In the genomic region with DNA sequence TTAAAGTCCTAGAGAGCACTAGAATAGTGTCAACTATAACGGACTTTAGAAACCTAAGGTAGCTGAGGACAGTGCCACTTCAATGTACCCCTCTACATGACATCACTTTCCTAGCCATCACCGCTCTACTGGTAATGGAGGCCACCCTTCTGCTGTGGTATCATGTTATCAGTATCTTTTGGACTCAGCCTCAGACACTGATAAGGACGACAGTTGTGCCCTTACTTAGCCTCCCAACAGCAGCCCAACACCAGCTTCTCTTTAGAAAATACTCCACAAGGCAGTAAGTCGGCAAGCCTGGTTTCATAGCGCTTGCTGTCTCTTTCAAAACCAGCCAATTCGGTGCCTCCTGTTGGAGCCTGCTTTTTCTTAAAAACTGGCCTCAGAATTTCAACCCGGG, we compare ENCODE assay signal across 11 mouse cellular contexts. TPM values are rescaled to one million over a fixed set of nuclear protein-coding genes. Genes with fewer than 3 reads are reported as not detected.
DNase-seq lines count a peak whose midpoint lies in the region; ATAC-seq and TF ChIP-seq lines count a peak whose summit lies in the region.
"Had no signal": no experiment of that assay in that cellular context is flagged by ENCODE, and none has a peak within 500 bp of the region (broad histone marks: within the 10 kb centered on the region; RNA-seq: fewer than 3 reads in every experiment).

No protein-coding gene starts in this region.

- TF ChIP-seq EP300 in MEL (IDR thresholded peaks at IDR 0.05; ENCODE audit: low read depth in 1 of 2, low read length in 2 of 2): peak; percentile 62 to 82; a peak in 3 of 4 replicates

- H3K4me1 ChIP-seq in heart, embryonic 13.5 days: peaks cover 15% of the 10 kb centered on the region
- H3K4me1 ChIP-seq in MEL (ENCODE audit: control insufficient read depth in 1 of 2, insufficient read depth in 2 of 2, low read length in 2 of 2): peaks cover 6 to 10% of the 10 kb centered on the region in 2 experiments
- peaks cover 31% of the 10 kb centered on the region for H3K4me1 ChIP-seq in hindbrain, embryonic 13.5 days (replicated peaks)
- H3K4me1 ChIP-seq in midbrain, embryonic 11.5 days (ENCODE audit: control insufficient read depth, insufficient read depth, low read length): peaks cover 6% of the 10 kb centered on the region

- no peaks in the 10 kb centered on the region for H3K9me3 ChIP-seq in heart, embryonic 13.5 days
- H3K9me3 ChIP-seq in MEL (replicated peaks; ENCODE audit: insufficient read depth, low read length): no peaks in the 10 kb centered on the region
- H3K9me3 ChIP-seq in hindbrain, embryonic 13.5 days: no peaks in the 10 kb centered on the region
- H3K9me3 ChIP-seq in midbrain, embryonic 11.5 days (ENCODE audit: control insufficient read depth, low read length): no peaks in the 10 kb centered on the region

- TF ChIP-seq POLR2A in MEL (IDR thresholded peaks at IDR 0.05; ENCODE audit: control insufficient read depth in 1 of 2, insufficient read depth in 1 of 2, low read depth in 1 of 2, low read length in 2 of 2, poor library complexity in 1 of 2): no peak

- peak overlapping the region; percentile 60 for H3K4me3 ChIP-seq in heart, embryonic 13.5 days
- H3K4me3 ChIP-seq in MEL (ENCODE audit: control insufficient read depth in 1 of 2, insufficient read depth in 1 of 2, low read depth in 2 of 2, low read length in 2 of 2): no peak overlapping the region
- H3K4me3 ChIP-seq in hindbrain, embryonic 13.5 days: peak overlapping the region; percentile 66
- H3K4me3 ChIP-seq in midbrain, embryonic 11.5 days (ENCODE audit: low read depth, low read length): no peak overlapping the region

- no peak for TF ChIP-seq RAD21 in MEL (IDR thresholded peaks at IDR 0.05; ENCODE audit: low read depth, low read length)

- H3K36me3 ChIP-seq in heart, embryonic 13.5 days: no peaks in the 10 kb centered on the region
- peaks cover 0 to 9% of the 10 kb centered on the region in 2 experiments; a peak in 2 of 4 replicates for H3K36me3 ChIP-seq in MEL (ENCODE audit: control insufficient read depth in 1 of 2, insufficient read depth in 2 of 2, low read length in 2 of 2)
- peaks cover 6% of the 10 kb centered on the region; the same call in 1 of the 2 replicates for H3K36me3 ChIP-seq in hindbrain, embryonic 13.5 days
- no peaks in the 10 kb centered on the region for H3K36me3 ChIP-seq in midbrain, embryonic 11.5 days (ENCODE audit: control insufficient read depth, insufficient read depth, low read length)

- no peak for DNase-seq in heart, adult 8-10 months (ENCODE audit: low spot score)
- DNase-seq in MEL (ENCODE audit: low read depth, low spot score): peak; percentile 32
- DNase-seq in midbrain, embryonic 11.5 days (ENCODE audit: low spot score, missing footprints): peak; percentile 90
- no peak for DNase-seq in B cell, adult 2 months
- no peak for DNase-seq in layer of hippocampus, postnatal 14 days (ENCODE audit: low spot score in 2 of 2)
- no peak for DNase-seq in left cerebral cortex, adult 18-20 months (ENCODE audit: low spot score in 2 of 2)
- DNase-seq: thymus, postnatal 14 days had no signal

- TF ChIP-seq CTCF in MEL (IDR thresholded peaks at IDR 0.05 in 2 of 3, conservative IDR thresholded peaks at IDR 0.05 in 1 of 3; ENCODE audit: control insufficient read depth in 1 of 3, insufficient read depth in 1 of 3, low read depth in 2 of 3, low read length in 3 of 3, poor library complexity in 1 of 3, severe bottlenecking in 1 of 3): no peak

- H3K79me2 ChIP-seq in MEL (ENCODE audit: control insufficient read depth, insufficient read depth, low read length, poor library complexity): no peaks in the 10 kb centered on the region

- peaks cover 91% of the 10 kb centered on the region for H3K27me3 ChIP-seq in heart, embryonic 13.5 days (replicated peaks)
- no peaks in the 10 kb centered on the region for H3K27me3 ChIP-seq in MEL (ENCODE audit: control insufficient read depth in 1 of 2, insufficient read depth in 2 of 2, low read length in 2 of 2)
- H3K27me3 ChIP-seq in hindbrain, embryonic 13.5 days: peaks cover 90% of the 10 kb centered on the region
- H3K27me3 ChIP-seq in midbrain, embryonic 11.5 days (ENCODE audit: control insufficient read depth, insufficient read depth, low read length): peaks cover 64% of the 10 kb centered on the region

- H3K9ac ChIP-seq in heart, embryonic 13.5 days: no peak overlapping the region; the same call in 1 of the 2 replicates
- no peak overlapping the region for H3K9ac ChIP-seq in MEL (ENCODE audit: control insufficient read depth, low read depth, low read length, poor library complexity, severe bottlenecking)
- peak overlapping the region; percentile 89 for H3K9ac ChIP-seq in hindbrain, embryonic 13.5 days
- no peak overlapping the region for H3K9ac ChIP-seq in midbrain, embryonic 11.5 days (ENCODE audit: low read length)

- H3K27ac ChIP-seq in heart, embryonic 13.5 days (replicated peaks): no peak overlapping the region
- H3K27ac ChIP-seq in MEL (ENCODE audit: control insufficient read depth, low read depth, low read length): peak overlapping the region; percentile 22; the same call in 1 of the 2 replicates
- H3K27ac ChIP-seq in hindbrain, embryonic 13.5 days: peak overlapping the region; percentile 94
- no peak overlapping the region for H3K27ac ChIP-seq in midbrain, embryonic 11.5 days (ENCODE audit: low read depth, low read length)

- 41% methylated on average over 7 of the region's 7 CpGs for WGBS in heart, embryonic 13.5 days
- 51% methylated on average over 7 of the region's 7 CpGs for WGBS in hindbrain, embryonic 13.5 days
- WGBS in midbrain, embryonic 11.5 days: 55% methylated on average over 7 of the region's 7 CpGs

- ATAC-seq in heart, embryonic 13.5 days (ENCODE audit: extremely low read depth, insufficient number of reproducible peaks, low FRiP score, low TSS enrichment): no peak
- no peak for ATAC-seq in hindbrain, embryonic 13.5 days (ENCODE audit: low FRiP score)
- no peak for ATAC-seq in midbrain, embryonic 11.5 days (ENCODE audit: low FRiP score)

- peak overlapping the region; percentile 99 for H3K4me2 ChIP-seq in heart, embryonic 13.5 days
- peak overlapping the region; percentile 77 for H3K4me2 ChIP-seq in hindbrain, embryonic 13.5 days
- peak overlapping the region; percentile 59 for H3K4me2 ChIP-seq in midbrain, embryonic 11.5 days

RNA-seq across cellular contexts. Expression of a gene that starts 1.6 kb away (rescaled TPM):
- not detected in 2 replicates for polyA plus RNA-seq in heart, embryonic 13.5 days (2015; fragmentation: Nextera tagmentation; extraction: Ambion mirVana)
- total RNA-seq in heart, adult 8-10 months (2022): not detected
- total RNA-seq in MEL (2012; rRNA removed): not detected in 2 replicates
- polyA plus RNA-seq in MEL (2012; ENCODE audit: insufficient read depth in 1 of 2, insufficient read length in 2 of 2, low read depth in 1 of 2, low replicate concordance in 2 of 2, missing spikeins in 1 of 2): under 1 TPM in 1 of 2 experiments, not detected in 1; 0.06 TPM
- 2.1 and 2.2 TPM in 2 replicates for polyA plus RNA-seq in hindbrain, embryonic 13.5 days (2015; fragmentation: Nextera tagmentation; extraction: Ambion mirVana)
- polyA plus RNA-seq in midbrain, embryonic 11.5 days (2014; fragmentation: Nextera tagmentation; extraction: Ambion mirVana): 0.21 and 0.37 TPM in 2 replicates
- 1 to 10 TPM; 5.8 to 6.3 TPM for total RNA-seq in layer of hippocampus, postnatal 14 days (2021)
- total RNA-seq in left cerebral cortex, adult 18-20 months (2021): 1 to 10 TPM; 2.9 to 3.6 TPM
- polyA plus RNA-seq: C2C12; gonadal fat pad, adult 2 months had no signal

RNA-seq across cellular contexts. Expression of a gene that starts 3.6 kb away (rescaled TPM):
- 1.1 and 1.8 TPM in 2 replicates for polyA plus RNA-seq in heart, embryonic 13.5 days (2015; fragmentation: Nextera tagmentation; extraction: Ambion mirVana)
- total RNA-seq in heart, adult 8-10 months (2022): 1 to 10 TPM; 1.3 to 2.3 (median 1.9) TPM
- 2.0 and 2.4 TPM in 2 replicates for total RNA-seq in MEL (2012; rRNA removed)
- 1 to 10 TPM in 1 of 2 experiments, not detected in 1; 3.6 TPM for polyA plus RNA-seq in MEL (2012; ENCODE audit: insufficient read depth in 1 of 2, insufficient read length in 2 of 2, low read depth in 1 of 2, low replicate concordance in 2 of 2, missing spikeins in 1 of 2)
- polyA plus RNA-seq in hindbrain, embryonic 13.5 days (2015; fragmentation: Nextera tagmentation; extraction: Ambion mirVana): 4.5 and 4.8 TPM in 2 replicates
- 2.2 and 2.3 TPM in 2 replicates for polyA plus RNA-seq in midbrain, embryonic 11.5 days (2014; fragmentation: Nextera tagmentation; extraction: Ambion mirVana)
- total RNA-seq in layer of hippocampus, postnatal 14 days (2021): 10 to 100 TPM; 12.9 to 13.8 TPM
- 1 to 10 TPM; 8.9 to 9.1 TPM for total RNA-seq in left cerebral cortex, adult 18-20 months (2021)

RNA-seq across cellular contexts. Expression of a gene that starts 37.5 kb away (rescaled TPM):
- 7.0 and 8.2 TPM in 2 replicates for polyA plus RNA-seq in heart, embryonic 13.5 days (2015; fragmentation: Nextera tagmentation; extraction: Ambion mirVana)
- 1 to 10 TPM; 3.3 to 5.2 (median 4.4) TPM for total RNA-seq in heart, adult 8-10 months (2022)
- total RNA-seq in MEL (2012; rRNA removed): 0.62 TPM in 2 replicates
- 1 to 10 TPM in 1 of 2 experiments, not detected in 1; 1.2 TPM for polyA plus RNA-seq in MEL (2012; ENCODE audit: insufficient read depth in 1 of 2, insufficient read length in 2 of 2, low read depth in 1 of 2, low replicate concordance in 2 of 2, missing spikeins in 1 of 2)
- polyA plus RNA-seq in hindbrain, embryonic 13.5 days (2015; fragmentation: Nextera tagmentation; extraction: Ambion mirVana): 1.6 and 2.0 TPM in 2 replicates
- polyA plus RNA-seq in midbrain, embryonic 11.5 days (2014; fragmentation: Nextera tagmentation; extraction: Ambion mirVana): 3.8 and 4.4 TPM in 2 replicates
- 1 to 10 TPM; 3.9 TPM for total RNA-seq in layer of hippocampus, postnatal 14 days (2021)
- total RNA-seq in left cerebral cortex, adult 18-20 months (2021): 1 to 10 TPM; 3.5 to 3.6 TPM

RNA-seq across cellular contexts. Expression of a gene that starts 56.9 kb away (rescaled TPM):
- polyA plus RNA-seq in heart, embryonic 13.5 days (2015; fragmentation: Nextera tagmentation; extraction: Ambion mirVana): 0.12 and 0.14 TPM in 2 replicates
- under 1 TPM; 0.13 to 0.65 (median 0.28) TPM for total RNA-seq in heart, adult 8-10 months (2022)
- 0.16 and 0.35 TPM in 2 replicates for total RNA-seq in MEL (2012; rRNA removed)
- polyA plus RNA-seq in MEL (2012; ENCODE audit: insufficient read depth in 1 of 2, insufficient read length in 2 of 2, low read depth in 1 of 2, low replicate concordance in 2 of 2, missing spikeins in 1 of 2): under 1 TPM in 1 of 2 experiments, not detected in 1; 0.53 TPM
- polyA plus RNA-seq in hindbrain, embryonic 13.5 days (2015; fragmentation: Nextera tagmentation; extraction: Ambion mirVana): 0.63 and 0.65 TPM in 2 replicates
- 0.16 and 0.25 TPM in 2 replicates for polyA plus RNA-seq in midbrain, embryonic 11.5 days (2014; fragmentation: Nextera tagmentation; extraction: Ambion mirVana)
- 1 to 10 TPM; 1.9 to 2.4 TPM for total RNA-seq in layer of hippocampus, postnatal 14 days (2021)
- total RNA-seq in left cerebral cortex, adult 18-20 months (2021): 1 to 10 TPM; 1.0 to 2.6 TPM

RNA-seq across cellular contexts. Expression of a gene that starts 59.5 kb away (rescaled TPM):
- 0.04 TPM in 2 replicates for polyA plus RNA-seq in heart, embryonic 13.5 days (2015; fragmentation: Nextera tagmentation; extraction: Ambion mirVana)
- under 1 TPM in 3 of 4 experiments, not detected in 1; 0.17 to 0.33 (median 0.22) TPM for total RNA-seq in heart, adult 8-10 months (2022)
- 0.04 TPM in 1 of 2 replicates, not detected in the other for total RNA-seq in MEL (2012; rRNA removed)
- under 1 TPM in 1 of 2 experiments, not detected in 1; 0.36 TPM for polyA plus RNA-seq in MEL (2012; ENCODE audit: insufficient read depth in 1 of 2, insufficient read length in 2 of 2, low read depth in 1 of 2, low replicate concordance in 2 of 2, missing spikeins in 1 of 2)
- 0.05 and 0.10 TPM in 2 replicates for polyA plus RNA-seq in hindbrain, embryonic 13.5 days (2015; fragmentation: Nextera tagmentation; extraction: Ambion mirVana)
- polyA plus RNA-seq in midbrain, embryonic 11.5 days (2014; fragmentation: Nextera tagmentation; extraction: Ambion mirVana): not detected in 2 replicates
- not detected for total RNA-seq in layer of hippocampus, postnatal 14 days (2021)
- total RNA-seq in left cerebral cortex, adult 18-20 months (2021): not detected

Comparison
In these comparisons a context has a peak if more than half of its experiments do, and no peak if none do; other contexts are left out.
1. H3K27ac ChIP-seq: peak in MEL (single experiment) and hindbrain, embryonic 13.5 days (single experiment); none in heart, embryonic 13.5 days (single experiment) and midbrain, embryonic 11.5 days (single experiment).
2. H3K4me3 ChIP-seq: peak in heart, embryonic 13.5 days (single experiment) and hindbrain, embryonic 13.5 days (single experiment); none in MEL (0 of 2) and midbrain, embryonic 11.5 days (single experiment).
3. DNase-seq: peak in MEL (single experiment) and midbrain, embryonic 11.5 days (single experiment); none in heart, adult 8-10 months (single experiment), B cell, adult 2 months (0 of 2), layer of hippocampus, postnatal 14 days (0 of 2) and left cerebral cortex, adult 18-20 months (0 of 2).
4. Peak in every context shown above with its lines, with median percentiles within 50 percentile points of each other: H3K4me2 ChIP-seq.